Mouse (Mus musculus) neural tube, embryonic 13.5 days (tissue): ENCODE data around the gene Zxdb. TPM values are rescaled to one million over a fixed set of nuclear protein-coding genes. Genes with fewer than 3 reads are reported as not detected.

Source experiments
- polyA plus RNA-seq: library from polyadenylated mRNA; unstranded; fragments of >200 nt; fragmentation: Nextera tagmentation; extraction: Ambion mirVana; gene quantifications from 2 replicates; pipeline ENCODE4 v1.2.1, GENCODE M21; 2015

Zxdb gene
- polyA plus RNA-seq, 1 experiment from 2014 or later: 1.8 TPM

Other genes with a start within 250 kb of the Zxdb start
- gene Maged1, start 182.4 kb upstream of the Zxdb start, polyA plus RNA-seq: 1,010 and 1,048 TPM in 2 replicates
- gene Gspt2, start 88.5 kb upstream of the Zxdb start, polyA plus RNA-seq: 15.8 and 16.1 TPM in 2 replicates